Mouse (Mus musculus) olfactory bulb, adult 2 months (tissue): ENCODE data around the gene D11Wsu47e.

ENCODE experiments used
- CTCF ChIP-seq: fragments of 200-500 bp; IDR thresholded peaks from 2 replicates; pipeline ENCODE4 v1.5.1; 2012; ENCODE audit warnings: low read depth, mild to moderate bottlenecking, low read length, moderate library complexity; ENCODE audit not compliant: insufficient read depth
- POLR2A ChIP-seq: fragments of 200-500 bp; IDR thresholded peaks from 2 replicates; pipeline ENCODE4 v1.6.1; 2012; ENCODE audit warnings: mild to moderate bottlenecking, low read depth, low read length, moderate library complexity; ENCODE audit not compliant: insufficient read depth

DNA sequence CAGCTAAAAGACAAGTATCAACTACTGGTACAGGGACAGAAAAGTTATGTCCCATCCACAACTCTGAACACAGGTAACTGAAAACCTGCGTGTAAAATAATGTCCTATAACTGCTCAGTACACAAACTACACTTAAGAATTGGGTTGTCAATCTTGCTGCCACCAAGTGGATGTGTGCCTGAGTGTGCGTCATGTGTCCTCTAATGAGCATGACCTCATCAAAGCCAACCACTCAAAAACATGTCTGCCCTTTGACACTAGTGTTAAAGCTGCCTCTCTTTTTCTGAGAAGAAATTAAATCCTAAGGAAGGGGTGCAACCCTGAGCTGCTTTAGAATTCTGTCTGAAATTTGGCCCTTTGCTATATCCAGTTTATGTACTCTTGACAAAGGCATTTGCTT lies 19.9 kb upstream of the D11Wsu47e start:
- TF ChIP-seq CTCF (no peak), POLR2A (no peak)
